Mouse (Mus musculus) heart, postnatal 0 days (tissue): ENCODE data around the gene Crabp1.

ENCODE experiments used
- CTCF ChIP-seq: IDR thresholded peaks from 2 replicates; pipeline ENCODE4 v1.5.1; 2016; ENCODE audit warnings: antibody characterized with exemption, control low read depth, low read depth
- EP300 ChIP-seq: IDR thresholded peaks from 2 replicates; pipeline ENCODE4 v1.6.1; 2016; ENCODE audit warnings: antibody characterized with exemption, low read depth

DNA sequence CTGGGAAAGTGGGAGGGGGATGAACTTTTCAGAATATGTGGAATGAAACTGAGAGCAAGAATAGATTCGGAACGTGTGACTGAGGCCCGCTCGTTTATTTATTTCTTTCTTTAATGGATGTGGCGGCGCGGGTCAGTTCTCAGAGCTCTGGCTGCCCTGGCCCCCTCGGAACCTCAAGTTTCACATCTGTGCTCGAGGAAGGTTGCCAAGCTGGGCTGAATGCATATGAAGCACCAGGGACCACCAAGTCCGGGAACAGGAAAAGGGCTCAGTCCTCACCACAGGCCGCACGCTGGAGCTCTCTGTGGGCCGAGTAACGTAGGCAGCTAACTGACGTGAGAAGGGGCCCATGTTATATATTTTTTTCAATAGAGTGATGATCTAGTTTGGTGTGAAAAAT is 18.0 kb downstream of the Crabp1 start:
- no peak for TF ChIP-seq CTCF
- no peak for TF ChIP-seq EP300
